Mouse (Mus musculus): Measurements from ENCODE around the gene Ankrd34a. TPM values are rescaled to one million over a fixed set of nuclear protein-coding genes. Genes with fewer than 3 reads are reported as not detected.

The Ankrd34a gene
- total RNA-seq, 2 experiments from 2014 or later: 69.9 to 72.6 TPM

- intact Hi-C loops (cut with DNase I): no loop called here
- peak in 1 of 2 experiments; percentile 22 for DNase-seq (ENCODE audit: low spot score in 2 of 2)
Observed at GRCm38 (mm10) chr3:96645018-96645649, 48.7 kb downstream of the Ankrd34a start, which contains the start of gene Itga10. Itga10 (plus strand) TSS chr3:96645584.

GRCm38 (mm10) chr3:96647365-96647764 is 50.9 kb downstream of the Ankrd34a start:
- intact Hi-C loops (cut with DNase I): no loop called here
- DNase-seq (ENCODE audit: low spot score in 2 of 2): no peak

Other genes starting within 250 kb of the Ankrd34a start
- gene BC107364, start 144.3 kb upstream of the Ankrd34a start, total RNA-seq (2021): not detected
- under 1 TPM; 0.18 to 0.42 TPM for gene Hfe2, start 71.5 kb upstream of the Ankrd34a start, total RNA-seq (2021)
- gene Txnip, start 38.7 kb upstream of the Ankrd34a start, total RNA-seq (2021): 10 to 100 TPM; 26.9 to 36.8 TPM
- not detected for gene Gm16253, start 19.7 kb upstream of the Ankrd34a start, total RNA-seq (2021)
- gene Polr3gl, start 2.5 kb upstream of the Ankrd34a start, total RNA-seq (2021): 10 to 100 TPM; 26.6 to 29.7 TPM
- 10 to 100 TPM; 22.1 to 24.8 TPM for gene Lix1l, start 4.5 kb downstream of the Ankrd34a start, total RNA-seq (2021)
- 10 to 100 TPM; 40.1 to 41.5 TPM for gene Rbm8a, start 33.3 kb downstream of the Ankrd34a start, total RNA-seq (2021)
- 10 to 100 TPM; 49.2 to 49.7 TPM for gene Pex11b, start 38.7 kb downstream of the Ankrd34a start, total RNA-seq (2021)
- gene Gm42957, start 38.8 kb downstream of the Ankrd34a start, total RNA-seq (2021): under 1 TPM; 0.40 to 0.44 TPM
- gene Itga10, start 48.9 kb downstream of the Ankrd34a start, total RNA-seq (2021): 1 to 10 TPM; 1.5 to 2.5 TPM
- gene Ankrd35, start 73.5 kb downstream of the Ankrd34a start, total RNA-seq (2021): 1 to 10 TPM; 4.6 to 7.6 TPM
- gene Pias3, start 99.7 kb downstream of the Ankrd34a start, total RNA-seq (2021): 10 to 100 TPM; 17.6 to 22.7 TPM
- 1 to 10 TPM; 5.7 to 6.6 TPM for gene Nudt17, start 111.9 kb downstream of the Ankrd34a start, total RNA-seq (2021)
- 10 to 100 TPM; 25.5 to 27.7 TPM for gene Polr3c, start 131.0 kb downstream of the Ankrd34a start, total RNA-seq (2021)
- 10 to 100 TPM; 72.8 to 76.7 TPM for gene Rnf115, start 131.0 kb downstream of the Ankrd34a start, total RNA-seq (2021)
- not detected for gene Pdzk1, start 232.6 kb downstream of the Ankrd34a start, total RNA-seq (2021)
- not detected for gene Cd160, start 232.7 kb downstream of the Ankrd34a start, total RNA-seq (2021)

All from left cerebral cortex, postnatal 14 days (tissue).